Mouse (Mus musculus) gastrocnemius, adult 2 months (tissue): ENCODE measurements around the gene AI464131. TPM values are rescaled to one million over a fixed set of nuclear protein-coding genes. Genes with fewer than 3 reads are reported as not detected.
A peak's percentile ranks its signal among the peaks of the same experiment; 100 is the strongest.

Experiments
- DNase-seq: peaks from one replicate; pipeline ENCODE4 v3.0.0; 2022
- H3K27ac ChIP-seq: fragments of 200-600 bp; 2 replicates; pipeline ENCODE4 v1.8.1; 2022; ENCODE audit warnings: mild to moderate bottlenecking
- H3K4me3 ChIP-seq: fragments of 200-600 bp; 2 replicates; pipeline ENCODE4 v1.8.1; 2022; ENCODE audit warnings: mild to moderate bottlenecking, moderate library complexity
- CTCF ChIP-seq: fragments of 200-600 bp; IDR thresholded peaks from 2 replicates; pipeline ENCODE4 v1.8.1; 2022; ENCODE audit warnings: antibody characterized with exemption, mild to moderate bottlenecking, moderate library complexity
- intact Hi-C: fragments of 180-260 bp; cut with DNase I; formaldehyde crosslinking; loops from one replicate; pipeline ENCODE4 v1.15.1; 2025
- total RNA-seq, 2 experiments: library from RNA; stranded (reverse); gene quantifications; 2 replicates each; pipeline ENCODE4 v1.2.3; 2021

Gene AI464131
- total RNA-seq, 2 experiments from 2014 or later, result 75.0 to 87.5 TPM

GRCm38 (mm10) chr4:41522136-41522535 is 19.3 kb upstream of the AI464131 start:
- no peak for TF ChIP-seq CTCF
- intact Hi-C loops, result loop anchor here (5.0 to 10.0 kb wide), 2 partner anchors 93 to 185 kb away; no protein-coding TSS in a partner anchor
- no peak overlapping the region for H3K4me3 ChIP-seq
- no peak overlapping the region for H3K27ac ChIP-seq
- no peak for DNase-seq

GRCm38 (mm10) chr4:41520641-41521040 is 17.8 kb upstream of the AI464131 start:
- Histone ChIP-seq H3K27ac (no peak overlapping the region), H3K4me3 (no peak overlapping the region)
- no peak for DNase-seq
- intact Hi-C loops, result loop anchor here (5.0 to 10.0 kb wide), 2 partner anchors 94 to 187 kb away; no protein-coding TSS in a partner anchor
- no peak for TF ChIP-seq CTCF

GRCm38 (mm10) chr4:41519195-41519594 is 16.3 kb upstream of the AI464131 start:
- intact Hi-C loops, result no loop called here
- no peak overlapping the region for H3K27ac ChIP-seq
- H3K4me3 ChIP-seq, result no peak overlapping the region
- no peak for TF ChIP-seq CTCF
- DNase-seq, result no peak

GRCm38 (mm10) chr4:41518349-41518748 is 15.5 kb upstream of the AI464131 start:
- intact Hi-C loops, result no loop called here
- no peak for TF ChIP-seq CTCF
- no peak overlapping the region for H3K4me3 ChIP-seq

GRCm38 (mm10) chr4:41517233-41517632 is 14.4 kb upstream of the AI464131 start, which contains the start of gene 1110017D15Rik:
TSS of gene 1110017D15Rik (minus strand) at chr4:41517333.
- intact Hi-C loops, result no loop called here
- no peak for DNase-seq
- H3K27ac ChIP-seq, result no peak within 1 kb of the TSS
- TF ChIP-seq CTCF, result no peak
- H3K4me3 ChIP-seq, result no peak within 1 kb of the TSS

More at GRCm38 (mm10) chr4:41518349-41518748, 15.5 kb upstream of the AI464131 start:
- DNase-seq, result no peak
- H3K27ac ChIP-seq, result no peak overlapping the region

- TF ChIP-seq CTCF, result no peak
- Histone ChIP-seq H3K4me3 (no peak overlapping the region), H3K27ac (no peak overlapping the region)
- no peak for DNase-seq
- intact Hi-C loops, result no loop called here
Observed at GRCm38 (mm10) chr4:41513714-41514113, 10.8 kb upstream of the AI464131 start.

GRCm38 (mm10) chr4:41513309-41513708 is 10.4 kb upstream of the AI464131 start:
- TF ChIP-seq CTCF, result no peak
- no peak for DNase-seq
- Histone ChIP-seq H3K4me3 (no peak overlapping the region), H3K27ac (no peak overlapping the region)
- intact Hi-C loops, result no loop called here

GRCm38 (mm10) chr4:41507998-41508397 is 5.1 kb upstream of the AI464131 start:
- Histone ChIP-seq H3K27ac (no peak overlapping the region), H3K4me3 (no peak overlapping the region)
- intact Hi-C loops, result no loop called here
- DNase-seq, result no peak
- no peak for TF ChIP-seq CTCF

GRCm38 (mm10) chr4:41507326-41507924 is 4.5 kb upstream of the AI464131 start:
- H3K4me3 ChIP-seq, result peak overlapping the region; percentile 70
- DNase-seq, result peak; percentile 17
- no peak for TF ChIP-seq CTCF
- H3K27ac ChIP-seq, result peak overlapping the region; percentile 76
- intact Hi-C loops, result no loop called here

GRCm38 (mm10) chr4:41506906-41507305 is 4.0 kb upstream of the AI464131 start:
- Histone ChIP-seq H3K27ac (peak overlapping the region; percentile 76), H3K4me3 (peak overlapping the region; percentile 70)
- peak; percentile 37 for TF ChIP-seq CTCF
- peak; percentile 93 for DNase-seq
- intact Hi-C loops, result no loop called here

GRCm38 (mm10) chr4:41506156-41506555 is 3.3 kb upstream of the AI464131 start:
- Histone ChIP-seq H3K27ac (peak overlapping the region; percentile 76), H3K4me3 (peak overlapping the region; percentile 70)
- peak; percentile 77 for TF ChIP-seq CTCF
- intact Hi-C loops, result no loop called here
- peak; percentile 78 for DNase-seq

GRCm38 (mm10) chr4:41505131-41505551 is 2.3 kb upstream of the AI464131 start:
- TF ChIP-seq CTCF, result peak; percentile 53
- intact Hi-C loops, result loop anchor here (1.0 kb wide), 1 partner anchor 36 kb away; no protein-coding TSS in a partner anchor
- Histone ChIP-seq H3K4me3 (no peak overlapping the region), H3K27ac (no peak overlapping the region)
- DNase-seq, result peak; percentile 54

- H3K27ac ChIP-seq, result no peak overlapping the region
- intact Hi-C loops, result no loop called here
- TF ChIP-seq CTCF, result peak; percentile 43
- peak; percentile 6 for DNase-seq
- no peak overlapping the region for H3K4me3 ChIP-seq
Observed at GRCm38 (mm10) chr4:41504325-41504724, 1.4 kb upstream of the AI464131 start.
